Mouse (Mus musculus) right cerebral cortex, postnatal 4 days (tissue): ENCODE results near the gene Tiam1.
A peak's percentile ranks its signal among the peaks of the same experiment; 100 is the strongest.

Source experiments
- DNase-seq: peaks from one replicate; pipeline ENCODE4 v3.0.0-alpha.2; 2022

Gene Tiam1

GRCm38 (mm10) chr16:90142574-90143415 lies 774 bp downstream of the Tiam1 start:
- DNase-seq = peak; percentile 77

GRCm38 (mm10) chr16:90142247-90142573 lies 1.4 kb downstream of the Tiam1 start:
- peak; percentile 49 for DNase-seq

- no peak for DNase-seq
Measured at GRCm38 (mm10) chr16:90141556-90141955, 2.0 kb downstream of the Tiam1 start.

DNA sequence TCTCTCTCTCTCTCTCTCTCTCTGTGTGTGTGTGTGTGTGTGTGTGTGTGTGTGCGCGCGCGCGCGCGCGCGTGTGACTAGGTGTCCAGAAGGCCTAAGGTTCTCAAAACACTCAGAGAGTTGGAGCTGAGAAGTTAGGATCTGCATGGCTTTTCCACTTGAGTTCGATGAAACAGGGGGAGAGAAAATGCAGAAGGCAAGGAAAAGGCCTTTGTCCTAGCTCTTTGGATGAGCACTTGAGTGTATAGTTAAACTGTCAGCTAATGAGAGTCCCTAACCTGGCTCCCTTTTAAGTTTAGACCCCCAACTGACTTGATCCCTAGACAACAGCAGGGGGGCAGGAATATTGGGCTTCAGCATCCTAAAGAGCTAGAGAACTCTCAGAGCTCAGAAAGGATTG lies 3.0 kb downstream of the Tiam1 start:
- no peak for DNase-seq

DNA sequence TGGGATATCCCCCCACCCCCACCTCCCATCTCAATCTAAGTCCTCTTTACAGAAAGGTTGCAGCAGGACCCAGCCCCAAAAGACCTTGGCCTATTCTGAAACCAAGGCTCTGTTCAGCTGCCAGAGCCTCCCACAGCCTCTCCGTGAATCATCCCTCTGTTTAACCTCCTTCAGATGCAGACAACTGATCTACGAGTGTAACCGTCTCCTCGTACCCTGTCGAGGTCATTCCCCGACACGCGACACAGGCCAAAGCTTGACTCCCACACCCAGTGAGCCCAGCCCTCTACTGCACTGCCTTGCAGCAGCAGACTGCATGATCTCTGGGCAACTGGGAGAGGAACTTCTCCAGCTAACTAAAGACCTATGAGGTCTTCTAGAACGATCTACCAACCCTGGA lies 3.9 kb downstream of the Tiam1 start:
- no peak for DNase-seq

DNA sequence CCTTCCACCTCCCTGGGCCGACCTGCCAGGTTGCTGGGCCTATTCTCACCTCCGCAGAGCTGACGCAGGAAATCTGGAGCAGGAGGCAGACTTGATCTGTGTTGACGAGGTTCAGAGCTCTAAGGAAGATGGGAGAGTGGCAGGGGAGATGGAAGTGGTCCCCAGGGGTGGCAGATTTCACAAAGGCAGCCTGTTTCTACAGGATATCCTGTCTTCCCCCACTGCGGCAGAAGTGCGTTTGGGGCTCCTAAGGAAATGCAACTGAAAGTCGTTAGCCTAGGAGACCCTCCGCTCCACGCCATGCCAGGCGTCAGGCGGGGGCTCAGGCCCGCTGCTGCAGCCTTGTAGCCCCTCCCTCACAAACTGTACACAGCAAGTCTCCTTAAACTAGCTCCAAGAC lies 5.4 kb downstream of the Tiam1 start:
- no peak for DNase-seq

GRCm38 (mm10) chr16:90137175-90137574 lies 6.4 kb downstream of the Tiam1 start:
- no peak for DNase-seq

DNA sequence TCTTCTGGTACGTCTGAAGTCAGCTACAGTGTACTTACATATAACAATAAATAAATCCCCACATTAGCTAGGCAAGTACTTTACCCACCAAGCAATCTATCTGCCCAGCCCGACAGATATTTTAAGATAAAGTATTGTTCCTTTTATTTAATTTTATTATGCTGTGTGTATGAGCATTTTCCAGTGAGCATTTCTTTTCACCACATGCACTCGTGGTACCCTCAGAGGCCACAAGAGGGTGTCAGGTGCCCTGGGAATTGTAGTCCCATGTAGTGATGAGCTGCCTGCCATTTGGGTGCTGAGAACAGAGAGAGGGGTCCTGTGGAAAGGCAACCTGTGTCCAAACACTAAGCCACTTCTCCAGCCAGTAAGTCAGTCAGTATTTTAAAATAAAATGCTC lies 8.0 kb downstream of the Tiam1 start:
- DNase-seq = no peak

- no peak for DNase-seq
Measured at GRCm38 (mm10) chr16:90134351-90134750, 9.2 kb downstream of the Tiam1 start.

DNA sequence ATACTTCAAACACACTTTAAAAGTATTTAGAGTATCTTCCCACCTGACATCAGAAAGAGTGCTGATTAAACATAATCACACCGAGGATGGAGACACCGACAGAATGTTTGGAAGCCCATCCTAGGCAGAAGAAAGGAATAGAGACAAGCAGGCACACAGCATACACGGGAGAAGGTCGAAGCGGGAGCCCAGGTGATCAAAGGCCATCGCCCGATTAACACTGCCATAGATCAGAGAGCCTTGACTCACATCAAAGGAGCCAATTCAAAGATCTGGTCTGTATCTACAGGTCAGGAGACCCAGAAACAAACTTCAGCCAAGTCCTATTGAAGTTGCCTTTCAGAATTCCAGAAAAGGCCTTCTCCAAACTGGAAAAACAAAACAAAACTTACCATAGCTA lies 10.8 kb downstream of the Tiam1 start:
- DNase-seq = no peak

DNA sequence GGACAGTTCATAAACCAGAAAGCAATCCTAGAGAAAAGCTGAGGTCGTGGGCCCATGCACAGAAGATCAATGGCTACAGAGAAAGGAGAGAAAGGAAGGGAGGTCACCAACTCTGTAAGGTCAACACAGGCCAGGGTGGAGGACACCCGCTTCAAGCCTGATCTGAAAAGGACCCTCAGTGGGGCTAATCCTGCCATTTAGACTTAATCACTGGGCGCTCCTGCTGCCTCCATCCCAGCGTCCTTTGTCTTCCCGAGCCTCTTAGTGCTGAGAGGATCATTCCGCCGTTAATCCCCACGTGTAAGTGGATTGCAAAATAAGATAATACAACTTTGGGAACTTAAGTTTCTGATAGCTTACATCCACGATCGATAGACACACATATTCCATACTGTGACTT lies 11.2 kb downstream of the Tiam1 start:
- no peak for DNase-seq

- DNase-seq = no peak
Measured at GRCm38 (mm10) chr16:90128817-90129587, 14.6 kb downstream of the Tiam1 start.

GRCm38 (mm10) chr16:90128361-90128760 lies 15.2 kb downstream of the Tiam1 start:
- DNase-seq = no peak

DNA sequence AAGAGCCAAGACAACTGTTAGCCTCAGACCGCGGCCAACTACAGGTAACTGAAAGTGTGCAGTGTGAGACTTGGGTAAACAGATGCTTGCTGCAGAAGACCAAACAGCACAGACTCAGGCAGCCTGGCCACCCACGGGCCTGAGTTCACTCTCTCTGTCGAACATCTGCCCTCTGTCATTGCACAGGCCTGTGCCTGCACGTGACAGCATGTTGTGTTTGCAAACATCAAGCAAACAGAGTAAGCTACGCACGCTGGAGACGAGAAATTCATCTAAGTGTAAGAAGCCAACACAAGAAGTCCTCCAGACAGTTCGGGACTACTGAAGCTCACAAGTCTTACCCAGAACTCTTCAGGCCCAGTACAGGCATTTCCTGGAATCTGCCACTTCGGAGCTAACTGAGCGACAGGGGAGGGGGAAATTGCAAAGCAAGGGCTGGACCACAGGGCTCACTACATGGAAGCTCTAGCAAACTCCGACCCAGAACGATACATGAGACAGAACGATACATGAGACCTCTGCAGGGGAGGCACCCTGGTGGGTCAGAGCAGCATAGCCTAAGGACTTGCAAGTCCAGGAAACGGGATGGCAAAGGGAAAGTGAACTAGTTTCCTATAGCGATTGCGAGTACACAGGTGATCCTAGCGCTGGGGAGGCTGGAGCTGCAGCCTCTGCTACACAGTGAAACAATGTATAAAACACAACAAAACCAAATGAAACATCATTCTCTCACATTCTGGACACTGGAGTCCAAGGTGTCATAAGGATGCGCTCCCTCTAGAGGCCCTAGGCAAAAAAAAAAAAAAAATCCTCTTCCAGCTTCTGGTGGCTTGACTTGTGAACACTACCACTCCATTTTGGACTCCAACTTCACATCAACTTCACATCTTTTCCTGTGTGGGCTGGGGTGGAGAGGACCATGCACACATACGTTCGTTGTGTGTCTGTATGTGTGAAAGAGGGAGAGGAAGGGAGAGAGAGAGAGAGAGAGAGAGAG lies 18.0 kb downstream of the Tiam1 start:
- no peak for DNase-seq

GRCm38 (mm10) chr16:90123091-90123490 lies 20.5 kb downstream of the Tiam1 start:
- DNase-seq = no peak

DNA sequence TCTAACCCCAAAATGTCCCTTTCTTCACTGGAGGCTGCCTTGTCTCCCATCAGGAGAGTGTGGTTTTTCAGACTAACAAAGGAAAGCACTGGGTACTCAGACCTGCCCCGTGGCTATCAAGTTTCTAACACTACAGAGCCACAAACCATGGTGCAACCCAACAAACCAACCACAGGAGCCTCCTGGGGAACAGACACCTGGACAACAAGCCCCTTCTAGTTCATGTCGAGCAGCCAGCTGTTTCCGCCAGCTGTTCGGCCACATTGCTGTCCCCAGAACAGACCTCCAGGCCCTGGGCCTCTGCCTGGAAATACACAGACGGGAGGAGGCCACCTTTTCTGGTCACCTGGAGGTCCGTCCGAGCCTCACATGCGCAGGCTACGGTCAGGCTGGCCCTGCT lies 21.1 kb downstream of the Tiam1 start:
- no peak for DNase-seq

DNA sequence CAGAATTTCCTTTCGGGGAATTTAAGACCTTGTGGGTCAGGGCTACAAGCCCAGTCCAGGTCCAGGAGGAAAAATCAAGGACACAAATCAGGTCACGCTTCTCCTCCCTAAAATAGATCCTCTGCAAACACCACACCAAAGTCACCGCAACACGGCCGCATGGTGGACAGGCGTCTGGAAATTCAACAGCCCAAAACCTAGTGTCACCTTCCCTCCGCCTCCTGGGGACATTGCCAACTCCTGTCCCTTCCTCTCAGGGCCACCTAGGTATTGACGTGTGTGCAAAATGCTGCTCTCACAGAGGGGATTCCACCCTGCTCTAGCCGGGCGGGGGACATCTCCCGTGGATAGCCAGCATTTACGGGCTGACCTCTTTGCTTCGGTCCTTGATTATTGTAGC lies 21.8 kb downstream of the Tiam1 start:
- DNase-seq = no peak

DNA sequence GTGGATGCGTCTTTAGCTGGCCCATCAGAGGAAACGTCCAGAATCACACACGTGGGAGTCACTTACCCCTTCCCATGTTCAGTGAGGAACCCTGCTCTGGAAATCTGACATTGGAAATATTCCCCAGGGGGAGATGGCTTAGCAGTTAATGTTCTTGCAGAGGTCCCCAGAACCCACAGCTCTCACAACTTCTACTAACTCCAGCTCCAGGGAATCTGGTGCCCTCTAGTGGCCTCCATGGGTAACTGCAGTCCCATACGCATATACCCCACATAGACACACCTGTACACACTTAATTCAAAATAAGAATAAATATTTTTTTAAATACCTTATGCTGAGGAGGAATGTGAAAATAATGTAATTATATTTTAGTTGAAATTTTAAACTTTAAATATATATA lies 23.6 kb downstream of the Tiam1 start:
- DNase-seq = no peak

- no peak for DNase-seq
Measured at GRCm38 (mm10) chr16:90116637-90117182, 26.9 kb downstream of the Tiam1 start.

- DNase-seq = no peak
Measured at GRCm38 (mm10) chr16:90112577-90113155, 30.9 kb downstream of the Tiam1 start.

DNA sequence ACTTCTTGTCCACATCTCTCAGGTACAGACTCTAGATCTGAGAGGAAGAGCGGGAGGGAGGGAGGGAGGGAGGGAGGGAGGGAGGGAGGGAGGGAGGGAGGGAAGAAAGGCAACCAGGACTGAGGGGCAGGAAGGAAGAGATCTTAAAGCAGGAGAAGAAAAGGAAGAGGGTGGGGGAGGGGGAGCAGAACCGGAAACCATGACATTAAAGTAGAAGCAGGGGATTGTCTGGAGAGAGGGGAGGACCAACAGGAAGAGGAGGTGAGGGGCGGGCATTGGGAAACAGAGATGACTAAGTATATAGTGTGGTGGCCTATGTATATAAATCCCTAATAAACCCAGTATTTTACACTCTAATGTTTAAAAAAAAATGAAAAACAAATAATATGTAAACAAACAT lies 34.1 kb downstream of the Tiam1 start:
- DNase-seq = no peak

- no peak for DNase-seq
Measured at GRCm38 (mm10) chr16:90104714-90105459, 38.7 kb downstream of the Tiam1 start.
